Mouse (Mus musculus) stomach, embryonic 14.5 days (tissue): Measurements from ENCODE around the gene Prkcd. TPM values are rescaled to one million over a fixed set of nuclear protein-coding genes. Genes with fewer than 3 reads are reported as not detected.

Source experiments
- ATAC-seq: fragments of 200-750 bp; cut with Nextera tagmentation; 2 replicates; pipeline ENCODE4 v1.8.0; 2017; ENCODE audit warnings: low read depth, moderate TSS enrichment; ENCODE audit not compliant: insufficient number of reproducible peaks, insufficient read depth, low FRiP score
- H3K27ac ChIP-seq: fragments of 300-500 bp; sonication (generic); 2 replicates; pipeline ENCODE4 v1.5.1; 2014; ENCODE audit warnings: mild to moderate bottlenecking, low read length, moderate library complexity, mixed read lengths
- H3K27me3 ChIP-seq: fragments of 300-500 bp; sonication (generic); 2 replicates; pipeline ENCODE4 v1.6.1; 2014; ENCODE audit warnings: low read length, control low read depth, mixed read lengths; ENCODE audit not compliant: control insufficient read depth, insufficient read depth
- H3K36me3 ChIP-seq: fragments of 300-500 bp; sonication (generic); 2 replicates; pipeline ENCODE4 v1.6.1; 2014; ENCODE audit warnings: mild to moderate bottlenecking, control low read depth, low read length, moderate library complexity, mixed read lengths; ENCODE audit not compliant: control insufficient read depth, insufficient read depth
- H3K4me1 ChIP-seq: fragments of 300-500 bp; sonication (generic); 2 replicates; pipeline ENCODE4 v1.6.1; 2014; ENCODE audit warnings: low read length, control low read depth, mixed read lengths; ENCODE audit not compliant: control insufficient read depth, insufficient read depth
- H3K4me2 ChIP-seq: fragments of 300-500 bp; sonication (generic); replicated peaks from 2 replicates; pipeline ENCODE4 v1.6.1; 2014; ENCODE audit warnings: low read depth, low read length, control low read depth
- H3K4me3 ChIP-seq: fragments of 300-500 bp; sonication (generic); 2 replicates; pipeline ENCODE4 v1.5.1; 2014; ENCODE audit warnings: low read depth, low read length, control low read depth
- H3K9ac ChIP-seq: fragments of 300-500 bp; sonication (generic); replicated peaks from 2 replicates; pipeline ENCODE4 v1.6.1; 2014; ENCODE audit warnings: low read depth, mild to moderate bottlenecking, control low read depth, low read length, moderate library complexity, mixed read lengths
- H3K9me3 ChIP-seq: fragments of 300-500 bp; sonication (generic); 2 replicates; pipeline ENCODE4 v1.6.1; 2016; ENCODE audit warnings: low read depth, low read length, control low read depth; ENCODE audit not compliant: control insufficient read depth
- WGBS: fragments of 180-500 bp; shearing (Covaris S2); extraction: QIAGEN DNeasy Blood & Tissue Kit; methylation state at CpG from one replicate; pipeline ENCODE4 v1.1.7; 2014; 5-methylcytosine and 5-hydroxymethylcytosine counted together
- polyA plus RNA-seq: library from polyadenylated mRNA; unstranded; fragments of >200 nt; fragmentation: Nextera tagmentation; extraction: Ambion mirVana; gene quantifications from 2 replicates; pipeline ENCODE4 v1.2.1, GENCODE M21; 2014

Prkcd gene
- polyA plus RNA-seq, 1 experiment from 2014 or later, result 45.3 TPM

DNA sequence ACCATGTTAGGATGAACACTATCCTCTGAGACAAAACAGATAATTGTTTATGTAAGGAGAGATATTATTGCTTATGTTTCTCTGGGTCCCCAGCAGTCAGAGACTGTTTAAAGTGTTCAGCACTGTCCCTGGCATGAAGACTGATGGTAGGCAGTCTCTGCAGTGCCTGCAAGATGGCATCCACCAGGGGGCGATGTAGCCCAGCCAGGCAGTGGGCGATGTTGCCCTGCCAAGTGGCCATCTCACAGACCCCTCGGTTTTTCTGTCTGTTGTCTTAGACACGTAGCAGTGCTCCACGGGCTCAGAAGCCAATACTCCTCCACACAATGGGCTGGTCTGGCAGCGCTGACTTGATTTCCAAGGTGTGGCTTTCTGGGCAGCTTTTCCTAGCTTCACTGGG lies 34.6 kb downstream of the Prkcd start:
- peaks cover 27% of the 10 kb centered on the region for H3K4me1 ChIP-seq
- H3K4me3 ChIP-seq, result no peak overlapping the region
- H3K27me3 ChIP-seq, result no peaks in the 10 kb centered on the region
- WGBS, result 15% methylated on average over 6 of the region's 6 CpGs
- no peak overlapping the region for H3K9ac ChIP-seq
- H3K36me3 ChIP-seq, result peaks cover 6% of the 10 kb centered on the region; the same call in 1 of the 2 replicates
- no peak for ATAC-seq
- no peaks in the 10 kb centered on the region for H3K9me3 ChIP-seq
- H3K27ac ChIP-seq, result no peak overlapping the region
- H3K4me2 ChIP-seq, result no peak overlapping the region

GRCm38 (mm10) chr14:30590918-30591317 lies 35.1 kb downstream of the Prkcd start:
- H3K4me3 ChIP-seq, result no peak overlapping the region
- no peak overlapping the region for H3K9ac ChIP-seq
- H3K4me1 ChIP-seq, result peaks cover 27% of the 10 kb centered on the region
- no peak overlapping the region for H3K27ac ChIP-seq
- H3K36me3 ChIP-seq, result peaks cover 3% of the 10 kb centered on the region; the same call in 1 of the 2 replicates
- H3K27me3 ChIP-seq, result no peaks in the 10 kb centered on the region
- H3K9me3 ChIP-seq, result no peaks in the 10 kb centered on the region
- H3K4me2 ChIP-seq, result no peak overlapping the region
- no peak for ATAC-seq
- 70% methylated on average over 7 of the region's 7 CpGs for WGBS

GRCm38 (mm10) chr14:30590041-30590645 lies 35.9 kb downstream of the Prkcd start:
- Histone ChIP-seq H3K4me3 (no peak overlapping the region), H3K36me3 (no peaks in the 10 kb centered on the region), H3K4me2 (no peak overlapping the region), H3K9ac (no peak overlapping the region), H3K4me1 (peaks cover 29% of the 10 kb centered on the region), H3K9me3 (no peaks in the 10 kb centered on the region), H3K27me3 (no peaks in the 10 kb centered on the region), H3K27ac (no peak overlapping the region)
- no peak for ATAC-seq
- WGBS, result 70% methylated on average over 11 of the region's 11 CpGs

DNA sequence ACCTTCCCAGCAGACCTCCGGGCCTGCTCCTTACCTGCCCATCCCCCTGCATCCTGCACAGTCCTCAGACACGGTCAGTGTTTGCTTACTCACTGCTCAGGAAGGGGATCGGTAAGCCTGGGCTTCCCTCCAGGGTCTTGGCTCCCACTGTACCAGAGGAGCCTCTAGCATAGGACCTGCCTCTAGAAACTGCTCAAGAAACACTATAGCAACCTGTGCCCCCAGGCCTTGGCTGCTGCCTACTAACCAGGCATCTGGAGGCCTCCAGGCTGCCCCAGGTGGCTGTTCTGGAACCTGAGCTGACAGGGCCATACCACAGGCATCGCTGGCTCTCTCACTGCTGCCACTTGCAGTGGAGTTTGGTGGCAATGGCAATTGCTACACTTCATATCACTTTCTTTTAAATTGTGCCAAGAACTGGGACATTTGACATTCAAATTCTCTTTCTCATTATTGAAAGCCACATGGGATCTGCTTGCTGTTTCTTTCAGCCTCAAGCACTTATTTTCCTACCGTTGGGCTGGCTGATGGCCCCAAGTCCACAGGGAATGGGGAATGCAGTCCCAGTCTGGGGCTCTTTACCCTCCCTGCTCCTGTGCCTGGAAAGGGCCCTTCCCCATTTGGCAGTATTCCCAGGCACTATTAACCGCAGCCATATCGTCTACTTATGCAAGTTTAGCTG lies 39.1 kb downstream of the Prkcd start:
- peaks cover 28% of the 10 kb centered on the region for H3K4me1 ChIP-seq
- no peaks in the 10 kb centered on the region for H3K27me3 ChIP-seq
- H3K4me3 ChIP-seq, result no peak overlapping the region
- no peaks in the 10 kb centered on the region for H3K36me3 ChIP-seq
- no peak overlapping the region for H3K9ac ChIP-seq
- no peaks in the 10 kb centered on the region for H3K9me3 ChIP-seq
- no peak overlapping the region for H3K4me2 ChIP-seq
- WGBS, result 38% methylated on average over 7 of the region's 7 CpGs
- ATAC-seq, result no peak
- no peak overlapping the region for H3K27ac ChIP-seq

GRCm38 (mm10) chr14:30585323-30585722 lies 40.7 kb downstream of the Prkcd start:
- no peak for ATAC-seq

DNA sequence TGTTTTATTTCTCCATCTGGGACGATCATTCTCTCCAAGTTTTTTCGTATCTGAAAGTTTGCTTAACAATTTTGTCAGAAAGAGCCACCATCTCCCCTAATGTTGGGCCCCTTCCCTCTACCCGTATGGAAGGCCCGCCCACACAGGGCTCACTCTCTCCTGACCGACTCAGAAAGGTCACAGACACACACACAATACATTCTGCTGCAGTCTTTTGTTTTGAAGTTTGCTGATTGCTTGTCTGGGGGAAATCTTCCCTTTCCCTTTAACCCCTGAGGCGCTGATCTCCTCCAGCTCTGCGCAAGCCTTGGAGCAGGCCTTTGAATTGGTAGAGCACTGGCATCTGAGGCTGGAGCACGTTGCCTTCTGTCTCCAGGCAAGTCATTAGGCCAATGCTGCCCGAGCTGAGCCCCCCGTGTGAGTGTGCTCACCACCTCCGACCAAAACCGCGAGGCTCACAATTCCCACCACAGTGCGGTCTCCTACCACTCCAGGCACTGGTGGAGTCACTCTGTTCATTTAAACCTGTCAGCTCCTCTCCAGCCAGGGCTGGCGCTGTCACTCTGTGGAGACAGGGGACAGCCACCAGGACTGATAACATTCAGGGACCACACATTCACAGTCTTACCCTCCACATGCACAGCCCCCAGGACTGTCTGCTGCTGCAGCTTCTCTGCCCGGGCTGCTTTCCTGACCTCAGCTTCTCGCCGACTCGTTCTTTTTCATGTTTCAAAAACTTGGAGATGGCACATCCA lies 41.3 kb downstream of the Prkcd start:
- Histone ChIP-seq H3K36me3 (no peaks in the 10 kb centered on the region), H3K9ac (no peak overlapping the region), H3K4me1 (peaks cover 24% of the 10 kb centered on the region), H3K9me3 (no peaks in the 10 kb centered on the region), H3K4me2 (no peak overlapping the region; the same call in 1 of the 2 replicates), H3K4me3 (no peak overlapping the region), H3K27me3 (no peaks in the 10 kb centered on the region), H3K27ac (peak overlapping the region; percentile 22; the same call in 1 of the 2 replicates)
- ATAC-seq, result 0 out of 2 replicates have a peak, but pooled peaks have one; percentile 46
- WGBS, result 26% methylated on average over 19 of the region's 19 CpGs

More at GRCm38 (mm10) chr14:30585323-30585722, 40.7 kb downstream of the Prkcd start:
- Histone ChIP-seq H3K9me3 (no peaks in the 10 kb centered on the region), H3K9ac (no peak overlapping the region), H3K4me3 (no peak overlapping the region), H3K27ac (no peak overlapping the region), H3K36me3 (no peaks in the 10 kb centered on the region), H3K27me3 (no peaks in the 10 kb centered on the region), H3K4me2 (no peak overlapping the region), H3K4me1 (peaks cover 24% of the 10 kb centered on the region)
- WGBS, result 67% methylated on average over 5 of the region's 5 CpGs

DNA sequence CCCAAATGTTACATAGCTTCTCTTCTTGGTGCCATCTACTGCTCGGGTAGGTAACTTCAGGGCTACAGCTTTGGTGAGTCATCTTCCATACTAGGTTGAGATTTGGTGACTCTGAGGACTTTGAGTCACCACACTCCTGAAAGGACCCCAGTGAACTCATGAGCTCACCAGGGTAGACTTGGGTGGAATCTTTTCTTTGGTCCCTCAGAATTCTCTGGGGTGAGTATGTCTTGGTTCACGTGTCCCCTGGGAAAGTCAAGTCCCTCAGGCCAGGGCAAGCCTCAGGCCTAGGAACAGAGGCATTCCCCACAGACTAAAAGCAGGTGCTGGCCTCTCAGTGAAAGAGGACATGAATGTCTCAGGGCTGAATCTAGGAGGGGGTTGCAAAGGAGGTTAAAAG lies 41.9 kb downstream of the Prkcd start:
- ATAC-seq, result no peak
- 52% methylated on average over 2 of the region's 2 CpGs for WGBS
- no peaks in the 10 kb centered on the region for H3K9me3 ChIP-seq
- H3K4me2 ChIP-seq, result no peak overlapping the region
- no peak overlapping the region for H3K4me3 ChIP-seq
- H3K27me3 ChIP-seq, result no peaks in the 10 kb centered on the region
- no peaks in the 10 kb centered on the region for H3K36me3 ChIP-seq
- H3K9ac ChIP-seq, result no peak overlapping the region
- peaks cover 24% of the 10 kb centered on the region for H3K4me1 ChIP-seq
- H3K27ac ChIP-seq, result no peak overlapping the region

- Histone ChIP-seq H3K4me1 (peaks cover 17% of the 10 kb centered on the region), H3K27ac (no peak overlapping the region), H3K4me3 (no peak overlapping the region), H3K4me2 (no peak overlapping the region), H3K27me3 (no peaks in the 10 kb centered on the region), H3K36me3 (no peaks in the 10 kb centered on the region), H3K9ac (no peak overlapping the region), H3K9me3 (no peaks in the 10 kb centered on the region)
- WGBS, result 80% methylated on average over 1 of the region's 1 CpGs
- ATAC-seq, result no peak
Measured at GRCm38 (mm10) chr14:30581238-30581637, 44.8 kb downstream of the Prkcd start.
